Mouse (Mus musculus): ENCODE data around the gene Lrrc32. TPM values are rescaled to one million over a fixed set of nuclear protein-coding genes. Genes with fewer than 3 reads are reported as not detected.

Gene Lrrc32
- total and polyA plus RNA-seq, 3 experiments = 2.3 to 23.7 (median 5.3) TPM

GRCm38 (mm10) chr7:98535882-98536281 is 46.8 kb downstream of the Lrrc32 start:
- Histone ChIP-seq H3K9me3 (replicated peaks; ENCODE audit: low read length) (peaks cover 11% of the 10 kb centered on the region), H3K27ac (ENCODE audit: insufficient read depth, low read depth) (no peak overlapping the region), H3K79me2 (replicated peaks; ENCODE audit: control insufficient read depth, extremely low read depth, insufficient read depth, poor library complexity, severe bottlenecking) (no peaks in the 10 kb centered on the region), H3K9ac (ENCODE audit: insufficient read depth, low read depth) (no peak overlapping the region), H3K36me3 (replicated peaks in 1 of 2; ENCODE audit: control insufficient read depth in 1 of 2, insufficient read depth in 1 of 2, low read length in 1 of 2) (no peaks in the 10 kb centered on the region), H3K4me1 (ENCODE audit: control insufficient read depth in 1 of 2, insufficient read depth in 2 of 2) (peaks cover 29 to 50% of the 10 kb centered on the region in 2 experiments), H3K27me3 (replicated peaks) (peaks cover 8% of the 10 kb centered on the region), H3K4me2 (ENCODE audit: insufficient read depth, low read depth, poor library complexity, severe bottlenecking) (no peak overlapping the region), H3K4me3 (replicated peaks in 1 of 3; ENCODE audit: low read depth in 2 of 3, low read length in 2 of 3, poor library complexity in 1 of 3) (no peak overlapping the region)
- no peak for DNase-seq (ENCODE audit: extremely low read depth)
- TF ChIP-seq TBP (conservative IDR thresholded peaks at IDR 0.05; ENCODE audit: low read depth, low read length) (no peak), RAD21 (IDR thresholded peaks at IDR 0.05; ENCODE audit: low read depth, low read length) (no peak), SMC3 (IDR thresholded peaks at IDR 0.05; ENCODE audit: low read depth, low read length) (no peak), MXI1 (IDR thresholded peaks at IDR 0.05; ENCODE audit: low read depth, low read length) (no peak)
- dilution Hi-C loops (cut with MboI; ENCODE audit: extremely low pct_ligation_motif_present, extremely low pct_unique_long_range_greater_than_20kb, low sequenced_read_pairs) = no loop called here
- in situ Hi-C loops (cut with MboI; ENCODE audit: low pct_ligation_motif_present, low pct_unique_long_range_greater_than_20kb, low sequenced_read_pairs) = loop anchor here (5.0 kb wide), 1 partner anchor 36 kb away; no protein-coding TSS in a partner anchor

GRCm38 (mm10) chr7:98537210-98537966 is 48.3 kb downstream of the Lrrc32 start:
- Histone ChIP-seq H3K4me2 (ENCODE audit: insufficient read depth, low read depth, poor library complexity, severe bottlenecking) (no peak overlapping the region), H3K36me3 (replicated peaks in 1 of 2; ENCODE audit: control insufficient read depth in 1 of 2, insufficient read depth in 1 of 2, low read length in 1 of 2) (no peaks in the 10 kb centered on the region), H3K79me2 (replicated peaks; ENCODE audit: control insufficient read depth, extremely low read depth, insufficient read depth, poor library complexity, severe bottlenecking) (no peaks in the 10 kb centered on the region), H3K9me3 (replicated peaks; ENCODE audit: low read length) (peaks cover 11% of the 10 kb centered on the region), H3K9ac (ENCODE audit: insufficient read depth, low read depth) (no peak overlapping the region), H3K4me3 (replicated peaks in 1 of 3; ENCODE audit: low read depth in 2 of 3, low read length in 2 of 3, poor library complexity in 1 of 3) (no peak overlapping the region), H3K27ac (ENCODE audit: insufficient read depth, low read depth) (no peak overlapping the region), H3K4me1 (ENCODE audit: control insufficient read depth in 1 of 2, insufficient read depth in 2 of 2) (peaks cover 26 to 47% of the 10 kb centered on the region in 2 experiments), H3K27me3 (replicated peaks) (peaks cover 8% of the 10 kb centered on the region)
- in situ Hi-C loops (cut with MboI; ENCODE audit: low pct_ligation_motif_present, low pct_unique_long_range_greater_than_20kb, low sequenced_read_pairs) = loop anchor here (5.0 kb wide), 1 partner anchor 35 kb away; no protein-coding TSS in a partner anchor
- TF ChIP-seq PAX5 (IDR thresholded peaks at IDR 0.05; ENCODE audit: low read length) (no peak), KAT2A (IDR thresholded peaks at IDR 0.05; ENCODE audit: insufficient replicate concordance, low read length) (no peak), RCOR1 (conservative IDR thresholded peaks at IDR 0.05; ENCODE audit: low read depth, low read length) (no peak), SIN3A (IDR thresholded peaks at IDR 0.05; ENCODE audit: low read length) (no peak), MAFK (IDR thresholded peaks at IDR 0.05; ENCODE audit: insufficient replicate concordance, low read length) (no peak)
- dilution Hi-C loops (cut with MboI; ENCODE audit: extremely low pct_ligation_motif_present, extremely low pct_unique_long_range_greater_than_20kb, low sequenced_read_pairs) = no loop called here
- DNase-seq (ENCODE audit: extremely low read depth) = no peak

GRCm38 (mm10) chr7:98537967-98538573 is 49.0 kb downstream of the Lrrc32 start:
- Histone ChIP-seq H3K27ac (ENCODE audit: insufficient read depth, low read depth) (no peak overlapping the region), H3K4me1 (ENCODE audit: control insufficient read depth in 1 of 2, insufficient read depth in 2 of 2) (peaks cover 26 to 48% of the 10 kb centered on the region in 2 experiments), H3K27me3 (replicated peaks) (peaks cover 6% of the 10 kb centered on the region), H3K36me3 (replicated peaks in 1 of 2; ENCODE audit: control insufficient read depth in 1 of 2, insufficient read depth in 1 of 2, low read length in 1 of 2) (no peaks in the 10 kb centered on the region), H3K4me2 (ENCODE audit: insufficient read depth, low read depth, poor library complexity, severe bottlenecking) (no peak overlapping the region), H3K9me3 (replicated peaks; ENCODE audit: low read length) (peaks cover 11% of the 10 kb centered on the region), H3K79me2 (replicated peaks; ENCODE audit: control insufficient read depth, extremely low read depth, insufficient read depth, poor library complexity, severe bottlenecking) (no peaks in the 10 kb centered on the region), H3K9ac (ENCODE audit: insufficient read depth, low read depth) (no peak overlapping the region), H3K4me3 (replicated peaks in 1 of 3; ENCODE audit: low read depth in 2 of 3, low read length in 2 of 3, poor library complexity in 1 of 3) (no peak overlapping the region)
- in situ Hi-C loops (cut with MboI; ENCODE audit: low pct_ligation_motif_present, low pct_unique_long_range_greater_than_20kb, low sequenced_read_pairs) = loop anchor here (5.0 kb wide), 1 partner anchor 34 kb away; no protein-coding TSS in a partner anchor
- dilution Hi-C loops (cut with MboI; ENCODE audit: extremely low pct_ligation_motif_present, extremely low pct_unique_long_range_greater_than_20kb, low sequenced_read_pairs) = no loop called here
- TF ChIP-seq JUN (IDR thresholded peaks at IDR 0.05; ENCODE audit: insufficient read depth, low read depth, low read length) (no peak), USF1 (IDR thresholded peaks at IDR 0.05; ENCODE audit: low read depth, low read length) (no peak), MAFK (IDR thresholded peaks at IDR 0.05; ENCODE audit: insufficient replicate concordance, low read length) (no peak), CHD1 (IDR thresholded peaks at IDR 0.05; ENCODE audit: low read depth, low read length) (no peak), MEF2A (IDR thresholded peaks at IDR 0.05; ENCODE audit: borderline replicate concordance, low read depth, low read length) (no peak), MAX (IDR thresholded peaks at IDR 0.05; ENCODE audit: low read length) (no peak), UBTF (IDR thresholded peaks at IDR 0.05; ENCODE audit: low read depth, low read length) (no peak)
- DNase-seq (ENCODE audit: extremely low read depth) = no peak

All from CH12.LX (cell line).